Mouse (Mus musculus) ES-Bruce4 (cell line): Measurements from ENCODE around the gene Arl15. TPM values are rescaled to one million over a fixed set of nuclear protein-coding genes. Genes with fewer than 3 reads are reported as not detected.

Experiments
- H3K27ac ChIP-seq: 2 replicates; pipeline ENCODE4 v1.5.1; 2012; ENCODE audit warnings: low read length, inconsistent platforms; ENCODE audit not compliant: insufficient read depth
- H3K27me3 ChIP-seq: 2 replicates; pipeline ENCODE4 v1.6.1; 2012; ENCODE audit warnings: mild to moderate bottlenecking, low read length, inconsistent platforms; ENCODE audit not compliant: control insufficient read depth, poor library complexity, insufficient read depth, severe bottlenecking
- H3K36me3 ChIP-seq: 2 replicates; pipeline ENCODE4 v1.6.1; 2012; ENCODE audit warnings: inconsistent platforms, mild to moderate bottlenecking, low read length, moderate library complexity; ENCODE audit not compliant: control insufficient read depth, poor library complexity, insufficient read depth, severe bottlenecking
- H3K4me1 ChIP-seq: one replicate; pipeline ENCODE4 v1.8.1; 2011; ENCODE audit warnings: low read length; ENCODE audit not compliant: control insufficient read depth, insufficient read depth
- H3K4me3 ChIP-seq: 2 replicates; pipeline ENCODE4 v1.5.1; 2011; ENCODE audit warnings: low read depth, mild to moderate bottlenecking, low read length
- H3K9ac ChIP-seq: 2 replicates; pipeline ENCODE4 v1.6.1; 2012; ENCODE audit warnings: low read depth, mild to moderate bottlenecking, inconsistent platforms; ENCODE audit not compliant: poor library complexity, severe bottlenecking
- H3K9me3 ChIP-seq: replicated peaks from 2 replicates; pipeline ENCODE4 v1.6.1; 2012; ENCODE audit warnings: mild to moderate bottlenecking, low read length, inconsistent platforms; ENCODE audit not compliant: control insufficient read depth, poor library complexity, insufficient read depth, severe bottlenecking
- CTCF ChIP-seq: IDR thresholded peaks from one replicate; pipeline ENCODE4 v1.8.1; 2011; ENCODE audit warnings: low read depth, low read length
- EP300 ChIP-seq: IDR thresholded peaks from 2 replicates; pipeline ENCODE4 v1.6.1; 2011; ENCODE audit warnings: low read depth, low read length; ENCODE audit not compliant: insufficient read depth
- POLR2A ChIP-seq: IDR thresholded peaks from one replicate; pipeline ENCODE4 v1.8.1; 2011; ENCODE audit warnings: low read length; ENCODE audit not compliant: insufficient read depth
- polyA plus RNA-seq: library from polyadenylated mRNA; stranded (reverse); fragments of >200 nt; gene quantifications from 2 replicates; pipeline ENCODE4 v1.2.4, GENCODE M21; 2011; ENCODE audit warnings: low read depth; ENCODE audit not compliant: missing spikeins, insufficient read depth, insufficient read length

Gene Arl15
- polyA plus RNA-seq, 1 experiment = 53.3 TPM

DNA sequence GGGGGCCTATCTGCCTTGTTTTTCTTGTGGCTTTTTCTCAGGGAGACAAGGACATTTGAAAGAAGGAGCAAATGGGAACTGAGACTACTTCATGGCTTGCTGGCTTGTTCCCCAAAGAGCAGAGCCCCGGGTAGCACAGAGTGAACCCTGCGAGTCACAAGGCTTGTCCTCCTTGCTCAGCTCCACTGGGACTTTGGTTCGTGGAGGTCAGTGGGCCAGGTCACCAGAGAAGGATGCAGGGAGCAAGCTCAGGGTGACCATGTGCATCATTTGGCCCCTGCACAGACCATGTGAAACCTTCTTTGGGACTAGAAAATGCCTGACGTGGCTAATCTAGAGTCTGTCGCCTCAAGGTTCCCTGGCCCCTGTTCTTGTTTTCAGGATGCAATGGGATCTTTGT lies 155.4 kb downstream of the Arl15 start:
- Histone ChIP-seq H3K27ac (no peak overlapping the region), H3K27me3 (no peaks in the 10 kb centered on the region)

DNA sequence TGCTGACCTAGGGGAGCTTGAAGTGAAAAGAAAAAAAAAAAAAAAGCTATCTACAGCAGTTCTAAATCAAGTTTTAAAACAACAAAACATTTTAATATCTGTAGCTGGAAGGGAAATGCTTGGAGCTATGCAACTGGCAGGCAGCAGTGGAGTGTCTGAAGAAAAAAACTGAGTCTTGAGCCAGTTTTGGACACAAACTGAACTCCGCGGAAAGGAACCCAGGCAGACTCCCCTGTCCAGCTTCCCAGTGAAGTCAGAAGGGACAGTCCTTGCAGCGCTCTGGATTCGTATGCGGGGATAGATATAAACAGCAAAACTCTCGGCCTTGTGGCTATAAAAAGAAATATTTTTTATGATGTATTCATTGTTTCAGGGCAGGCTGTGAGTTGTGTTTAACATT lies 155.8 kb downstream of the Arl15 start:
- no peak overlapping the region for H3K4me3 ChIP-seq
- no peak for TF ChIP-seq POLR2A
- TF ChIP-seq CTCF = no peak
- no peak for TF ChIP-seq EP300
- no peaks in the 10 kb centered on the region for H3K27me3 ChIP-seq
- no peak overlapping the region for H3K27ac ChIP-seq
- H3K4me1 ChIP-seq = no peaks in the 10 kb centered on the region
- H3K9ac ChIP-seq = no peak overlapping the region
- no peaks in the 10 kb centered on the region for H3K9me3 ChIP-seq
- no peaks in the 10 kb centered on the region for H3K36me3 ChIP-seq

More for the DNA sequence above, 155.4 kb downstream of the Arl15 start:
- Histone ChIP-seq H3K4me1 (no peaks in the 10 kb centered on the region), H3K9me3 (no peaks in the 10 kb centered on the region), H3K36me3 (no peaks in the 10 kb centered on the region), H3K4me3 (no peak overlapping the region), H3K9ac (no peak overlapping the region)
- TF ChIP-seq EP300 = no peak
- TF ChIP-seq CTCF = no peak
- no peak for TF ChIP-seq POLR2A

DNA sequence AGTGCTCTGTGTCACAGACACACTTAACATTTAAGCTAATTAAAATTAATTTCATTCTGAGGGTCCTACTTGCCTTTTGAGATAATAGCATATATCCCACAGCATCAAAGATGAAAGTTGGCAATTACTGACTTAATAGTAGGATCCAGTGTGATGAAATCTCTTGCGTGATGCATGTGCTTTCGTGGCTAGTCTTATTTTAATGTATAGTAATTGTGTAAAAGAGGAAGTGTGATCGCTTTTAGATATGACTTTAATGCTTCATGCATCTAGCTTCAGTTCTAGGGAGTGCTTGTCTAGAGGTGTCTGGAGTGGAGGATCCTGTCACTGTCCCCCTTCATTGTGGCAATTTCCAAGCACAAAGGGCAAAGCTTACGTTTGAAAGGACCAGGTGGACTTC lies 163.1 kb downstream of the Arl15 start:
- Histone ChIP-seq H3K36me3 (no peaks in the 10 kb centered on the region), H3K9ac (no peak overlapping the region), H3K27me3 (no peaks in the 10 kb centered on the region), H3K4me1 (no peaks in the 10 kb centered on the region), H3K27ac (no peak overlapping the region), H3K4me3 (no peak overlapping the region), H3K9me3 (no peaks in the 10 kb centered on the region)
- TF ChIP-seq EP300 (no peak), POLR2A (no peak), CTCF (no peak)

DNA sequence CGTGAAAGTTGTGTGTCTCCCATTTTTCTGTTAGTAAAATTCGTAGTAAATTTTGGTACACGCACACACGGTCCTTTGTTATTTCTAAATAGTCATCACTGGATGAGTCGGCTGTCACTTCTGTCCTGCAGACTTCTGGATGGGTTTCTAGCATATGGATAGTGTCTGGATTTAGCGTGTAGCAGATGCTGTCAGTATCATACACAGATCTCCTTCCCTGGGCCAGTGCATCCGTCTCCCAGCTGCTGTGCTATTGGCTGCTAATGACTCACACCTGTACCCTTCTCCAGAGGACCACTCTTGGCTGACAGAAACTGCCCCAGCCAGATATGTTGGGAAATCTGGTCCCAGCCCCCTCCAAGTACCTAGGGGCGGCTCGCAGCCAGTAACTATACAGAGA lies 170.6 kb downstream of the Arl15 start:
- H3K9me3 ChIP-seq = no peaks in the 10 kb centered on the region
- peaks cover 2% of the 10 kb centered on the region for H3K36me3 ChIP-seq
- no peak overlapping the region for H3K9ac ChIP-seq
- TF ChIP-seq CTCF (no peak), POLR2A (no peak), EP300 (no peak)
- H3K27me3 ChIP-seq = no peaks in the 10 kb centered on the region
- no peaks in the 10 kb centered on the region for H3K4me1 ChIP-seq
- no peak overlapping the region for H3K27ac ChIP-seq
- H3K4me3 ChIP-seq = no peak overlapping the region

DNA sequence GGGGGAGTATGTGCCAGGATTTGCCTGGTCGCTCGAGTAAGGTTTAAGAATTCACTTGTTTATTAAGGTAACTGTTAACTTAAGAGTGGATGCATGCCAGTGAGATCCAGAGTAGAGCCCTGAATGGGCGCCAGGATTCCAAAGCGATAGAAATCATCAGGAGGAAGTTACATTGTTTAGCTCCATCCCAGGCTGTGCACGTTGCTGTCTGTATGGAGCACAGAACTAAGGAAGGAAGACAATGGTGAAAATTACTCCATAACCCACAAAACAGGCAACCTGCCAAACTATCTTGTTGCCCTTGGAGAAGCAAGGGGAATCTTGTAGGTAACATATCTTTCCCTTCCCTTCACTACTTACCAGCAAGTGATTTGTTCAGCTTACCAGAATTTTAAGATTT lies 176.4 kb downstream of the Arl15 start:
- Histone ChIP-seq H3K4me3 (no peak overlapping the region), H3K27me3 (no peaks in the 10 kb centered on the region), H3K27ac (no peak overlapping the region), H3K36me3 (peaks cover 2% of the 10 kb centered on the region; the same call in 1 of the 2 replicates), H3K4me1 (no peaks in the 10 kb centered on the region), H3K9me3 (no peaks in the 10 kb centered on the region), H3K9ac (no peak overlapping the region)
- TF ChIP-seq CTCF (no peak), POLR2A (no peak), EP300 (no peak)

DNA sequence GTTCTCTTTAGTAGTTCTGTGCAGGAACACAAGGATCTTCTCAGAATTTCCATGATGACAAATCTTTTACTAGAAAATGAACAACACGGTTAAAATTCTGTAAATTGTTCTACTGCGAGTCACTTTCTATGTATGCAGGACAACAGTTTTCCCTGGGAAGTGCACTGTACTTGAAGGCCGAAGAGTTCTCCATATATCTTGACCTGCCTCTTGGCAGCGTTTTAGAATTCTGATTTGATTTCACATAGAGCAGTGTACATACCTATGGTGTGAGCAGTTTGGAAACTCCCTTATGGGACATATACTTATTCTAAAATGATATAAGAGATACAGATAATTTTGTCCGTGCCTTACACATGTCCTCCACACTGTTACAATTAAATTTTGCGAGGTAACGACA lies 178.1 kb downstream of the Arl15 start:
- TF ChIP-seq CTCF = no peak
- no peak for TF ChIP-seq EP300
- TF ChIP-seq POLR2A = no peak
- no peaks in the 10 kb centered on the region for H3K27me3 ChIP-seq
- H3K4me3 ChIP-seq = no peak overlapping the region
- H3K36me3 ChIP-seq = peaks cover 2% of the 10 kb centered on the region; the same call in 1 of the 2 replicates
- no peak overlapping the region for H3K9ac ChIP-seq
- no peaks in the 10 kb centered on the region for H3K4me1 ChIP-seq
- H3K9me3 ChIP-seq = no peaks in the 10 kb centered on the region
- no peak overlapping the region for H3K27ac ChIP-seq
